Mouse (Mus musculus) lung, adult 2 months (tissue): ENCODE measurements around the gene Ogdh.

ENCODE experiments used
- CTCF ChIP-seq: fragments of 200-500 bp; IDR thresholded peaks from 2 replicates; pipeline ENCODE4 v1.5.1; 2011; ENCODE audit warnings: mild to moderate bottlenecking, low read length, control low read depth; ENCODE audit not compliant: insufficient read depth
- POLR2A ChIP-seq: fragments of 200-500 bp; IDR thresholded peaks from 2 replicates; pipeline ENCODE4 v1.6.1; 2011; ENCODE audit warnings: low read depth, mild to moderate bottlenecking, control low read depth, low read length, borderline replicate concordance; ENCODE audit errors: extremely low read depth

GRCm38 (mm10) chr11:6302793-6303192 is 11.4 kb downstream of the Ogdh start:
- TF ChIP-seq POLR2A = no peak
- no peak for TF ChIP-seq CTCF
